Mouse (Mus musculus) thymus, adult 2 months (tissue): ENCODE data around the gene Tyr.

Experiments used
- CTCF ChIP-seq: fragments of 200-500 bp; IDR thresholded peaks from 2 replicates; pipeline ENCODE4 v1.5.1; 2012; ENCODE audit warnings: mild to moderate bottlenecking, control low read depth, low read length, moderate library complexity, borderline replicate concordance; ENCODE audit not compliant: control insufficient read depth, poor library complexity, insufficient read depth; ENCODE audit errors: extremely low read depth
- POLR2A ChIP-seq: fragments of 200-500 bp; IDR thresholded peaks from 2 replicates; pipeline ENCODE4 v1.6.1; 2012; ENCODE audit warnings: mild to moderate bottlenecking, low read length, control low read depth, moderate library complexity; ENCODE audit not compliant: control insufficient read depth, poor library complexity, insufficient read depth; ENCODE audit errors: extremely low read depth

DNA sequence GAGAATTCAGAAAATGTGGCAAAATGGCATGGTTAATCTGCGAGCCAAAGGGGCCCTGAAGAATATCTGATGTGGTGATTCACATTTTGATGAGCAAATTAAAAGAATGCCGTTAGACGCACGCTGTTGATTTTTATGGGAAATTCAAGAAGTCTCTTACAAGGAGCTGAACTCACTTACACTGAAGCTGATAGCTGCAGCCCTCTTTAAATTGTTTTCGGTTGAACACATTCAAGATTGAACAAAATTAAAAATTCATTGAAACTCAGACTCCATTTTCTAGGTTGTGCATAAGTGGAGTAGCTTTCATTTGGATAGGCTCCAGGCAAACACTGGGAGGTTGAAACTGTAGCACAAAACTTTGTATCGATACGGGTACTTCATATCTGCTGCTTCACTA lies 96.3 kb downstream of the Tyr start:
- TF ChIP-seq CTCF: no peak
- no peak for TF ChIP-seq POLR2A
